Mouse (Mus musculus) cerebellum, adult 2 months (tissue): ENCODE measurements around the gene Ndufs3. TPM values are rescaled to one million over a fixed set of nuclear protein-coding genes. Genes with fewer than 3 reads are reported as not detected.
A peak's percentile ranks its signal among the peaks of the same experiment; 100 is the strongest.

Experiments
- DNase-seq, 2 experiments: peaks; one replicate each; pipeline ENCODE4 v3.0.0; 2021
- H3K27ac ChIP-seq: fragments of 200-500 bp; 2 replicates; pipeline ENCODE4 v1.5.1; 2012; ENCODE audit warnings: low read length, control low read depth, inconsistent platforms; ENCODE audit not compliant: insufficient read depth
- H3K27me3 ChIP-seq: fragments of 200-500 bp; 2 replicates; pipeline ENCODE4 v1.6.1; 2012; ENCODE audit warnings: inconsistent platforms, mild to moderate bottlenecking, low read length, moderate library complexity; ENCODE audit not compliant: control insufficient read depth, insufficient read depth
- H3K4me1 ChIP-seq: fragments of 200-500 bp; 2 replicates; pipeline ENCODE4 v1.6.1; 2011; ENCODE audit warnings: low read length; ENCODE audit not compliant: control insufficient read depth, insufficient read depth
- H3K4me3 ChIP-seq: fragments of 200-500 bp; replicated peaks from 2 replicates; pipeline ENCODE3; 2011; ENCODE audit warnings: mild to moderate bottlenecking, low read depth, low read length, control low read depth; ENCODE audit not compliant: insufficient read depth
- CTCF ChIP-seq: fragments of 200-500 bp; IDR thresholded peaks from 2 replicates; pipeline ENCODE4 v1.5.1; 2011; ENCODE audit warnings: low read depth, mild to moderate bottlenecking, control low read depth, low read length, moderate library complexity, borderline replicate concordance; ENCODE audit not compliant: insufficient read depth
- POLR2A ChIP-seq: fragments of 200-500 bp; IDR thresholded peaks from 2 replicates; pipeline ENCODE4 v1.6.1; 2011; ENCODE audit warnings: low read length, control low read depth, borderline replicate concordance; ENCODE audit not compliant: insufficient read depth
- WGBS: fragments of 180-500 bp; shearing (Covaris S2); methylation state at CpG from one replicate; pipeline ENCODE4 v1.1.7; 2018; 5-methylcytosine and 5-hydroxymethylcytosine counted together
- polyA plus RNA-seq: library from polyadenylated mRNA; depleted of rRNA; stranded (reverse); fragments of >200 nt; gene quantifications from 2 replicates; pipeline ENCODE4 v1.2.3, GENCODE M21; 2012; rRNA removed

Gene Ndufs3
- polyA plus RNA-seq: 278 and 280 TPM in 2 replicates

GRCm38 (mm10) chr2:90904076-90904855 lies at the start of gene Ndufs3, which contains the start of gene Kbtbd4:
Gene Ndufs3 (minus strand): TSS chr2:90904827.
Gene Kbtbd4 (plus strand): TSS chr2:90904740.
- DNase-seq: peak; percentile 89 to 92
- peak within 1 kb of the TSS; percentile 97 for H3K27ac ChIP-seq
- no peaks in the 10 kb centered on the region for H3K27me3 ChIP-seq
- TF ChIP-seq CTCF (no peak), POLR2A (peak; percentile 90)
- peaks cover 8% of the 10 kb centered on the region for H3K4me1 ChIP-seq
- peak within 1 kb of the TSS; percentile 99 for H3K4me3 ChIP-seq
- under 1% methylated on average over 43 of the region's 43 CpGs for WGBS

- Histone ChIP-seq H3K27me3 (no peaks in the 10 kb centered on the region), H3K4me1 (peaks cover 7% of the 10 kb centered on the region), H3K27ac (no peak overlapping the region), H3K4me3 (no peak overlapping the region)
- WGBS: 49% methylated on average over 3 of the region's 3 CpGs
- no peak for DNase-seq
- TF ChIP-seq POLR2A: no peak
- no peak for TF ChIP-seq CTCF
Observed at GRCm38 (mm10) chr2:90953461-90953860, 48.8 kb upstream of the Ndufs3 start.

GRCm38 (mm10) chr2:90950582-90951194 lies 46.1 kb upstream of the Ndufs3 start:
- Histone ChIP-seq H3K27ac (peak overlapping the region; percentile 17), H3K4me3 (no peak overlapping the region), H3K27me3 (no peaks in the 10 kb centered on the region), H3K4me1 (peaks cover 7% of the 10 kb centered on the region)
- TF ChIP-seq CTCF: no peak
- no peak for TF ChIP-seq POLR2A
- no peak for DNase-seq

- TF ChIP-seq POLR2A (no peak), CTCF (no peak)
- no peak overlapping the region for H3K4me3 ChIP-seq
- H3K27ac ChIP-seq: no peak overlapping the region
- peaks cover 7% of the 10 kb centered on the region for H3K4me1 ChIP-seq
- WGBS: 68% methylated on average over 5 of the region's 5 CpGs
- no peaks in the 10 kb centered on the region for H3K27me3 ChIP-seq
- no peak for DNase-seq
Observed at GRCm38 (mm10) chr2:90950149-90950548, 45.5 kb upstream of the Ndufs3 start.

GRCm38 (mm10) chr2:90941744-90942143 lies 37.1 kb upstream of the Ndufs3 start:
- no peaks in the 10 kb centered on the region; the same call in 1 of the 2 replicates for H3K4me1 ChIP-seq
- no peaks in the 10 kb centered on the region for H3K27me3 ChIP-seq
- peak overlapping the region; percentile 97 for H3K4me3 ChIP-seq
- 4% methylated on average over 2 of the region's 2 CpGs for WGBS
- no peak overlapping the region for H3K27ac ChIP-seq
- no peak for DNase-seq
- no peak for TF ChIP-seq CTCF
- TF ChIP-seq POLR2A: no peak

- H3K4me3 ChIP-seq: peak within 1 kb of the TSS; percentile 97
- under 1% methylated on average over 112 of the region's 113 CpGs for WGBS
Observed at GRCm38 (mm10) chr2:90940233-90941229, 35.9 kb upstream of the Ndufs3 start, which contains the start of gene Celf1. Gene Celf1 (plus strand): TSS chr2:90940382.

GRCm38 (mm10) chr2:90939750-90940149 lies 35.1 kb upstream of the Ndufs3 start:
- H3K27ac ChIP-seq: peak overlapping the region; percentile 49
- no peaks in the 10 kb centered on the region for H3K27me3 ChIP-seq
- 35% methylated on average over 8 of the region's 8 CpGs for WGBS
- no peaks in the 10 kb centered on the region; the same call in 1 of the 2 replicates for H3K4me1 ChIP-seq
- no peak for TF ChIP-seq POLR2A
- no peak for TF ChIP-seq CTCF
- no peak for DNase-seq
- H3K4me3 ChIP-seq: peak overlapping the region; percentile 62

More at GRCm38 (mm10) chr2:90940233-90941229, 35.9 kb upstream of the Ndufs3 start, which contains the start of gene Celf1:
- TF ChIP-seq POLR2A: peak; percentile 50
- peak; percentile 49; the same call in 1 of the 2 replicates for TF ChIP-seq CTCF
- H3K27me3 ChIP-seq: no peaks in the 10 kb centered on the region
- H3K4me1 ChIP-seq: no peaks in the 10 kb centered on the region; the same call in 1 of the 2 replicates
- peak within 1 kb of the TSS; percentile 93 for H3K27ac ChIP-seq
- peak; percentile 86 to 87 for DNase-seq
